Mouse (Mus musculus): ENCODE data around the gene Chdh. TPM values are rescaled to one million over a fixed set of nuclear protein-coding genes. Genes with fewer than 3 reads are reported as not detected.

The Chdh gene
- total RNA-seq (2021), result 10 to 100 TPM; 16.1 to 26.4 TPM
- long read RNA-seq, experiment 1, full-length matches to known transcripts, result 2 of 11 reads
- long read RNA-seq, experiment 1, partial matches to known transcripts, result 0 of 11 reads
- long read RNA-seq, experiment 1, other reads (novel, unspliced or antisense), result 9 of 11 reads
- long read RNA-seq, experiment 2, full-length matches to known transcripts, result 8 of 14 reads
- long read RNA-seq, experiment 2, partial matches to known transcripts, result 0 of 14 reads
- long read RNA-seq, experiment 2, other reads (novel, unspliced or antisense), result 6 of 14 reads

- peak; percentile 83 for DNase-seq
These were observed at the start of gene Chdh, which contains the start of gene Il17rb for GRCm38 (mm10) chr14:30008733-30009575. TSS of gene Chdh (plus strand) at chr14:30009023. TSS of gene Il17rb (minus strand) at chr14:30008896.

- no peak for DNase-seq
These were observed 41.2 kb upstream of the Chdh start for GRCm38 (mm10) chr14:29967611-29968010.

GRCm38 (mm10) chr14:29968075-29968821 lies 40.6 kb upstream of the Chdh start, which contains the start of gene Selenok:
TSS of gene Selenok (plus strand) at chr14:29968308.
- peak; percentile 94 for DNase-seq

GRCm38 (mm10) chr14:29971446-29971845 lies 37.4 kb upstream of the Chdh start:
- DNase-seq, result no peak

GRCm38 (mm10) chr14:29971993-29972392 lies 36.8 kb upstream of the Chdh start:
- no peak for DNase-seq

GRCm38 (mm10) chr14:29976927-29977326 lies 31.9 kb upstream of the Chdh start:
- DNase-seq, result no peak

- peak; percentile 97 for DNase-seq
These were observed 30.3 kb upstream of the Chdh start, which contains the start of gene Actr8 for GRCm38 (mm10) chr14:29978254-29979204. TSS of gene Actr8 (plus strand) at chr14:29978337.

GRCm38 (mm10) chr14:29980447-29981205 lies 28.2 kb upstream of the Chdh start:
- DNase-seq, result peak; percentile 27

GRCm38 (mm10) chr14:29986096-29986495 lies 22.7 kb upstream of the Chdh start:
- DNase-seq, result no peak

- DNase-seq, result no peak
These were observed 21.5 kb upstream of the Chdh start for GRCm38 (mm10) chr14:29987276-29987675.

- DNase-seq, result no peak
These were observed 21.1 kb upstream of the Chdh start for GRCm38 (mm10) chr14:29987739-29988138.

GRCm38 (mm10) chr14:29988337-29988736 lies 20.5 kb upstream of the Chdh start:
- DNase-seq, result no peak

- DNase-seq, result no peak
These were observed 13.8 kb upstream of the Chdh start for GRCm38 (mm10) chr14:29994976-29995375.

GRCm38 (mm10) chr14:29996000-29996751 lies 12.6 kb upstream of the Chdh start:
- DNase-seq, result no peak

GRCm38 (mm10) chr14:29997345-29997744 lies 11.5 kb upstream of the Chdh start:
- no peak for DNase-seq

GRCm38 (mm10) chr14:29998747-29999474 lies 9.9 kb upstream of the Chdh start:
- DNase-seq, result no peak

GRCm38 (mm10) chr14:29999475-29999811 lies 9.4 kb upstream of the Chdh start:
- DNase-seq, result no peak

GRCm38 (mm10) chr14:30009864-30010560 lies 1.2 kb downstream of the Chdh start:
- DNase-seq, result peak; percentile 74

All from adrenal gland, postnatal 10 days (tissue).